Mouse (Mus musculus) intestine, embryonic 14.5 days (tissue): ENCODE results near the gene Kif3b. TPM values are rescaled to one million over a fixed set of nuclear protein-coding genes. Genes with fewer than 3 reads are reported as not detected.

Experiments used
- ATAC-seq: fragments of 200-750 bp; cut with Nextera tagmentation; replicated peaks from 2 replicates; pipeline ENCODE4 v1.8.0; 2017; ENCODE audit warnings: low read depth, moderate number of reproducible peaks, moderate TSS enrichment, moderate library complexity; ENCODE audit not compliant: low FRiP score, low TSS enrichment
- DNase-seq: peaks from one replicate; pipeline ENCODE4 v3.0.0-alpha.2; 2018; ENCODE audit warnings: low spot score
- H3K27ac ChIP-seq: fragments of 300-500 bp; sonication (generic); 2 replicates; pipeline ENCODE4 v1.5.1; 2014; ENCODE audit warnings: low read depth, mild to moderate bottlenecking, control low read depth
- H3K27me3 ChIP-seq: fragments of 300-500 bp; sonication (generic); replicated peaks from 2 replicates; pipeline ENCODE4 v1.6.1; 2014; ENCODE audit warnings: low read length, control low read depth; ENCODE audit not compliant: control insufficient read depth, insufficient read depth
- H3K36me3 ChIP-seq: fragments of 300-500 bp; sonication (generic); 2 replicates; pipeline ENCODE4 v1.6.1; 2014; ENCODE audit warnings: low read length, control low read depth; ENCODE audit not compliant: control insufficient read depth, insufficient read depth
- H3K4me1 ChIP-seq: fragments of 300-500 bp; sonication (generic); replicated peaks from 2 replicates; pipeline ENCODE4 v1.6.1; 2014; ENCODE audit warnings: low read length, control low read depth, mixed read lengths; ENCODE audit not compliant: control insufficient read depth, insufficient read depth
- H3K4me2 ChIP-seq: fragments of 300-500 bp; sonication (generic); 2 replicates; pipeline ENCODE4 v1.6.1; 2014; ENCODE audit warnings: low read length
- H3K4me3 ChIP-seq: fragments of 300-500 bp; sonication (generic); 2 replicates; pipeline ENCODE4 v1.5.1; 2014; ENCODE audit warnings: low read depth, low read length, control low read depth, mixed read lengths
- H3K9ac ChIP-seq: fragments of 300-500 bp; sonication (generic); 2 replicates; pipeline ENCODE4 v1.6.1; 2014; ENCODE audit warnings: mild to moderate bottlenecking, low read length
- H3K9me3 ChIP-seq: fragments of 300-500 bp; sonication (generic); 2 replicates; pipeline ENCODE4 v1.6.1; 2016; ENCODE audit warnings: low read length, control low read depth; ENCODE audit not compliant: control insufficient read depth
- WGBS: fragments of 180-500 bp; shearing (Covaris S2); extraction: QIAGEN DNeasy Blood & Tissue Kit; methylation state at CpG from one replicate; pipeline ENCODE4 v1.1.7; 2014; 5-methylcytosine and 5-hydroxymethylcytosine counted together
- polyA plus RNA-seq: library from polyadenylated mRNA; unstranded; fragments of >200 nt; fragmentation: Nextera tagmentation; extraction: Ambion mirVana; gene quantifications from 2 replicates; pipeline ENCODE4 v1.2.1, GENCODE M21; 2014

Gene Kif3b
- polyA plus RNA-seq, 1 experiment from 2014 or later: 6.6 TPM

DNA sequence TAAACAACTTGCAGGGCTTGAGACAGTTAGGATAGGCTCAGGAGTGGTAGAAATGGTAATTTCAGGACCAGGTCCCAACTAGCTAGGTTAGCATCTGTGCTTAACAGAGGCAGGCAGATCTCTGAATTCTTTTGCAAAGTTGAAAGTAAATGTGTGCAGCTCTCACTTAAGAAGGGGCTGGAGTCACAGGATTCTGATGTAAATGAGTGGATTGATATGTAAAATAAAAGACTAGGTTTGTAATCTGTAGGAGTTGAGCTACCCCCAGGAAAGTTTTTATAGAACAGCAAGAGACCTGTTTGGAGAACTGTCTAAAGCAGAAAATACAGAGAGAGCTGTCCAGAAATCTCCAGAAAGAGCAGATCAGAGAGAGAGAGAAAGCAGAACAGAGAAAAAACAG is 79.7 kb downstream of the Kif3b start:
- Histone ChIP-seq H3K36me3 (peaks cover 45% of the 10 kb centered on the region), H3K9me3 (no peaks in the 10 kb centered on the region), H3K4me2 (no peak overlapping the region), H3K27me3 (no peaks in the 10 kb centered on the region), H3K4me1 (no peaks in the 10 kb centered on the region), H3K27ac (no peak overlapping the region), H3K9ac (no peak overlapping the region), H3K4me3 (no peak overlapping the region)
- ATAC-seq (no peak), DNase-seq (no peak)

DNA sequence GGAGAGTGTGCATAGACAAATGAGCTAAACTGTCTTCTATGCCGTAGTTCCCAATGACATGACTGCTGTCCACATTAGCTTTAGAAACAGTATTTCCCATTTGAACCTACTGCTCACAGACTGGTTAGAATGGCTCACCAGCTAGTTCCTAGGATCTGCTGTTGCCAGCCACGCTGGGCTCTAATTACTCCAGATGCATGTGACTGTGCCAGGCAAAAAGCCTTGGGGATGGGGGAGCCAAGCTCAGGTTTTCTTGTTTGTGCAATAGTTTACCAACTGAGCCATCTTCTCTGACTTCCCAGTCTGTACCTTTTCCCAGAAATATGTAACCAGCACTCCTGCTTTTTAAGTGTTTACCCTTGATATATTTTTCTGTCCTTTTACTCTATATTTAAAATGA is 84.2 kb downstream of the Kif3b start:
- Histone ChIP-seq H3K27ac (no peak overlapping the region), H3K27me3 (no peaks in the 10 kb centered on the region), H3K4me1 (no peaks in the 10 kb centered on the region), H3K9ac (no peak overlapping the region), H3K9me3 (no peaks in the 10 kb centered on the region), H3K4me2 (no peak overlapping the region), H3K36me3 (peaks cover 27% of the 10 kb centered on the region), H3K4me3 (no peak overlapping the region)
- WGBS: 72% methylated on average over 2 of the region's 2 CpGs
- DNase-seq: no peak
- ATAC-seq: no peak

DNA sequence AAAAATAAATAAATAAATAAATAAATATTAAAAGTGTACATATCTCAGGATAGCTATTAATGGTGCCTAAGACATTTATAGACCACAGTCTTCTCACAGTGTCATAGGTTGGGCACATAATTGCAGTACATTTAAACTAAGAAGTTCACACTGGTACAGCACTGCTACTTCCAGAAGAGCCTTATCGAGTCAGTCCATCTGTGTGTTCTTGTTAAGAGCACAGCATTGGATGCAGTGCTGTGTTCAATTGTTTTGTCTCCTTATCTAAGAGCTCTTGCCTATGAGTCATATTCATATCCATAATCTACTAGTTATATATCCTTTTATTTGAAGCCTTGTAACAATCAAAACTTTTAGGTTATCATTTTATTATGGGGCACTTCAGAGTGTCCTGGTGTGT is 89.3 kb downstream of the Kif3b start:
- Histone ChIP-seq H3K36me3 (peaks cover 43% of the 10 kb centered on the region), H3K27me3 (no peaks in the 10 kb centered on the region), H3K9ac (no peak overlapping the region), H3K4me1 (no peaks in the 10 kb centered on the region), H3K4me3 (no peak overlapping the region), H3K27ac (no peak overlapping the region), H3K4me2 (no peak overlapping the region), H3K9me3 (no peaks in the 10 kb centered on the region)
- WGBS: 89% methylated on average over 1 of the region's 1 CpGs
- ATAC-seq: no peak
- DNase-seq: no peak

Other genes starting within 250 kb of the Kif3b start
- gene Ccm2l, start 225.5 kb upstream of the Kif3b start, polyA plus RNA-seq: 1.4 and 2.4 TPM in 2 replicates
- 4.5 and 4.7 TPM in 2 replicates for gene Hck, start 182.9 kb upstream of the Kif3b start, polyA plus RNA-seq
- 86.8 and 93.7 TPM in 2 replicates for gene Tm9sf4, start 130.1 kb upstream of the Kif3b start, polyA plus RNA-seq
- gene Tspyl3, start 66.0 kb upstream of the Kif3b start, polyA plus RNA-seq: 9.6 and 11.3 TPM in 2 replicates
- 45.1 and 49.2 TPM in 2 replicates for gene Plagl2, start 50.0 kb upstream of the Kif3b start, polyA plus RNA-seq
- gene Pofut1, start 49.9 kb upstream of the Kif3b start, polyA plus RNA-seq: 14.1 and 15.1 TPM in 2 replicates
- gene Asxl1, start 54.4 kb downstream of the Kif3b start, polyA plus RNA-seq: 15.6 and 17.0 TPM in 2 replicates
- not detected in 2 replicates for gene 4930404H24Rik, start 201.4 kb downstream of the Kif3b start, polyA plus RNA-seq
- gene Nol4l, start 238.6 kb downstream of the Kif3b start, polyA plus RNA-seq: 26.4 and 27.9 TPM in 2 replicates